Mouse (Mus musculus): ENCODE measurements at regions not wholly inside any gene's neighbourhood (a gene's known extent, or its start where the extent isn't known, plus 50 kb on each side); places are given as distances from the start of the nearest gene placed in this dataset.

DNA sequence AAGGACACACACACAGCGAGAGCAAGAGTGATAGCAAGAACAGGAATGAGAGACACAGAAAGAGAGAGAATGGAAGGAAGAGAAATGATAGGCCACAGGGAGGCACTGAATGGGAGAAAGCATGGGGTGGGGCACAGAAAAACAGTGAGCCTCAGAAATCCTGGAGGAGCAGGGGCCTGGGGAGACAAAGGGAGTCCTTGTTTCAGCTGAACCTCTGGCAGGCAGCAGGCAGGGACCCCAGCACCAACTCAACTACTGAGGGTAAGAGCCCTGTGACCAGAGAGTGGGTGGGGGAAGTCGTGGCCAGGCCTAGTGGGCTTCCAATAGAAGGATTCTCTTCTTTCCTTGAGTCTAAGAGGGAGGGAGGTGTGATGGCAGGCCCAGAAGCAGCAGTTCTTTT, 54.3 kb upstream of the Mvb12b start:
- no peak for DNase-seq (ENCODE audit: low spot score)

DNA sequence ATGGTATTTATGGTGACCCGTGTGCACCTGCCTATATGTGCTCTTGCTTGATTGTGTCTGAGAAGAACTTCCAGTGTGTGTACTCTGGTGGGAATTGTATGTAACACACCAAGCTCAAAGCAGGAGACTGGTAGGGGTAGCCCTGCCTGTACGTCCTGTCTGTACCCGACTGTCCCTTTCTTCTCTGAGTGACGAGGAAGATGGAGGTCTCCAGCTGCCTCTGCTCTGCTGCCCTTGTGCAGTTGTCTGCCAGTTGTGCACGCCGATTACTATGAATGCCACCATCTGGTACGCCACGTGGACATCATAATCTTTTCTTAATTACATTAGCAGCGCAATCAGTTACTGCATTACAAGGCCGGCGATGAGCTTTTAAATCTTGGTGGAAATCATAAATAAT, 53.6 kb upstream of the Mvb12b start:
- no peak for DNase-seq (ENCODE audit: low spot score)

DNA sequence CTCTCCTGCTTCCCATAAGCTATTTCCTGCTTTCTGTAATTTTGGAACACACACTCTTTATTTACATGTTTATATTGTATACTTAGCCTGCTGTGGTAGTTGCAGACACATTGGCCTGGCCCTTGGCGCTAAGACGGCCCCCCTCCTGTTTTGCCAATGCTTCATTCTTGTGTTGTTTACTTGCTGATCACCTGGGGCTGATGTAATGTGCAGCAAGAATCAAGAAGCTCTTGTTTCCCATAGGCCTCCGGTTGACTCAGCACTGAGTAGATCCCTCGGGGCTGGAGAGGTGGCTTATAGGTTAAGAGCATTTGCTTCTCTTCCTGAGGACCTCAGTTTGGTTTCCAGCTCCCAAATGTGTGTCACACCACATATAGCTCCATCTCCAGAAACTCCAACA, 52.1 kb upstream of the Mvb12b start:
- DNase-seq (ENCODE audit: low spot score): no peak

Data from gastrocnemius, adult 18-20 months (tissue).